Mouse (Mus musculus) midbrain, embryonic 13.5 days (tissue): ENCODE results near the gene Tepsin. TPM values are rescaled to one million over a fixed set of nuclear protein-coding genes. Genes with fewer than 3 reads are reported as not detected.
A peak's percentile ranks its signal among the peaks of the same experiment; 100 is the strongest.

Source experiments
- ATAC-seq: fragments of 200-750 bp; cut with Nextera tagmentation; 2 replicates; pipeline ENCODE4 v1.8.0; 2017; ENCODE audit warnings: mild to moderate bottlenecking, moderate TSS enrichment, moderate library complexity
- H3K27ac ChIP-seq: fragments of 300-500 bp; sonication (generic); 2 replicates; pipeline ENCODE4 v1.5.1; 2015; ENCODE audit warnings: inconsistent platforms, mild to moderate bottlenecking, moderate library complexity
- H3K27me3 ChIP-seq: fragments of 300-500 bp; sonication (generic); 2 replicates; pipeline ENCODE4 v1.6.1; 2015; ENCODE audit warnings: mild to moderate bottlenecking, inconsistent platforms
- H3K36me3 ChIP-seq: fragments of 300-500 bp; sonication (generic); 2 replicates; pipeline ENCODE4 v1.6.1; 2015; ENCODE audit warnings: mild to moderate bottlenecking, inconsistent platforms
- H3K4me1 ChIP-seq: fragments of 300-500 bp; sonication (generic); replicated peaks from 2 replicates; pipeline ENCODE4 v1.6.1; 2015; ENCODE audit warnings: inconsistent platforms
- H3K4me2 ChIP-seq: fragments of 300-500 bp; sonication (generic); replicated peaks from 2 replicates; pipeline ENCODE4 v1.6.1; 2015; ENCODE audit warnings: moderate library complexity, mild to moderate bottlenecking, inconsistent platforms
- H3K4me3 ChIP-seq: fragments of 300-500 bp; sonication (generic); replicated peaks from 2 replicates; pipeline ENCODE4 v1.5.1; 2015; ENCODE audit warnings: mild to moderate bottlenecking, inconsistent platforms
- H3K9ac ChIP-seq: fragments of 300-500 bp; sonication (generic); replicated peaks from 2 replicates; pipeline ENCODE4 v1.6.1; 2015; ENCODE audit warnings: mild to moderate bottlenecking, inconsistent platforms
- H3K9me3 ChIP-seq: fragments of 300-500 bp; sonication (generic); 2 replicates; pipeline ENCODE4 v1.6.1; 2016; ENCODE audit warnings: mild to moderate bottlenecking, inconsistent platforms
- WGBS: fragments of 180-500 bp; shearing (Covaris S2); methylation state at CpG from one replicate; pipeline ENCODE4 v1.1.7; 2015; 5-methylcytosine and 5-hydroxymethylcytosine counted together
- polyA plus RNA-seq: library from polyadenylated mRNA; unstranded; fragments of >200 nt; fragmentation: Nextera tagmentation; extraction: Ambion mirVana; gene quantifications from 2 replicates; pipeline ENCODE4 v1.2.1, GENCODE M21; 2015

Tepsin gene
- polyA plus RNA-seq, result 19.9 and 20.9 TPM in 2 replicates

- WGBS, result under 1% methylated on average over 77 of the region's 77 CpGs
- ATAC-seq, result peak; percentile 97
Observed at GRCm38 (mm10) chr11:120098588-120099511, at the start of gene Tepsin, which contains the start of gene Ndufaf8. Tepsin (minus strand) TSS chr11:120098731. Ndufaf8 (plus strand) TSS chr11:120098928.

GRCm38 (mm10) chr11:120143708-120144497, 45.4 kb upstream of the Tepsin start:
- ATAC-seq, result no peak
- H3K9me3 ChIP-seq, result no peaks in the 10 kb centered on the region
- H3K36me3 ChIP-seq, result peaks cover 12% of the 10 kb centered on the region
- H3K9ac ChIP-seq, result no peak overlapping the region
- H3K27me3 ChIP-seq, result no peaks in the 10 kb centered on the region
- peaks cover 15% of the 10 kb centered on the region for H3K4me1 ChIP-seq
- no peak overlapping the region for H3K4me3 ChIP-seq
- no peak overlapping the region for H3K27ac ChIP-seq
- H3K4me2 ChIP-seq, result no peak overlapping the region
- 87% methylated on average over 13 of the region's 13 CpGs for WGBS

More at GRCm38 (mm10) chr11:120098588-120099511, at the start of gene Tepsin, which contains the start of gene Ndufaf8:
- Histone ChIP-seq H3K4me3 (peak within 1 kb of the TSS; percentile 80), H3K27me3 (no peaks in the 10 kb centered on the region), H3K9me3 (no peaks in the 10 kb centered on the region), H3K4me1 (peaks cover 27% of the 10 kb centered on the region), H3K27ac (peak within 1 kb of the TSS; percentile 94), H3K4me2 (peak within 1 kb of the TSS; percentile 98), H3K9ac (peak within 1 kb of the TSS; percentile 88), H3K36me3 (peaks cover 38% of the 10 kb centered on the region)

- Histone ChIP-seq H3K27me3 (no peaks in the 10 kb centered on the region), H3K4me1 (peaks cover 14% of the 10 kb centered on the region), H3K9me3 (no peaks in the 10 kb centered on the region), H3K36me3 (peaks cover 17% of the 10 kb centered on the region), H3K9ac (no peak overlapping the region), H3K4me2 (no peak overlapping the region), H3K27ac (no peak overlapping the region), H3K4me3 (no peak overlapping the region)
- ATAC-seq, result no peak
- 74% methylated on average over 3 of the region's 3 CpGs for WGBS
Observed at GRCm38 (mm10) chr11:120142601-120143051, 44.1 kb upstream of the Tepsin start.

- ATAC-seq, result no peak
- Histone ChIP-seq H3K27me3 (no peaks in the 10 kb centered on the region), H3K9ac (no peak overlapping the region), H3K9me3 (no peaks in the 10 kb centered on the region), H3K4me1 (peaks cover 22% of the 10 kb centered on the region), H3K4me2 (no peak overlapping the region), H3K4me3 (no peak overlapping the region), H3K27ac (no peak overlapping the region), H3K36me3 (peaks cover 20% of the 10 kb centered on the region)
- 70% methylated on average over 6 of the region's 6 CpGs for WGBS
Observed at GRCm38 (mm10) chr11:120140255-120140654, 41.7 kb upstream of the Tepsin start.

- Histone ChIP-seq H3K27ac (no peak overlapping the region), H3K9ac (no peak overlapping the region), H3K9me3 (no peaks in the 10 kb centered on the region), H3K27me3 (no peaks in the 10 kb centered on the region), H3K4me2 (no peak overlapping the region), H3K4me3 (no peak overlapping the region), H3K4me1 (peaks cover 22% of the 10 kb centered on the region), H3K36me3 (peaks cover 29% of the 10 kb centered on the region)
- 92% methylated on average over 10 of the region's 10 CpGs for WGBS
- no peak for ATAC-seq
Observed at GRCm38 (mm10) chr11:120139309-120139731, 40.8 kb upstream of the Tepsin start.

DNA sequence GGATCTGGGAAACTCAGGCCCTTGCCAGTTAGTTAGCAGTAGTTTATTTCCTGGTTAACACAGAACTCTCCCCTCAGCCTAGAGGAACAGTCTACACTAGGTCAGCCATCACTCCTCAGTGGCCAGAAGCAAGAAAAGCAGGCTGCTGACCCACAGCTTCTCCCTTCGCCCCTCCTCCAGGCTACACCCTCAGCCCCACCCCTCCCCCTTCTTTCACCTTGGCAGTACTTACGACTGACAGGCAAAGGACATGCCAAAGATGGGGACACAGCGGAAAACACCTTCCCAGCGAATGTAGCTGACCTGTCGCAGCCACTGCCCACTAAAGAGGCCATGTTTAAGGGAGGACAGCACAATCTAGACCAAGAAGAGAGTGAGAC, 39.1 kb upstream of the Tepsin start:
- Histone ChIP-seq H3K9me3 (no peaks in the 10 kb centered on the region), H3K4me2 (no peak overlapping the region), H3K27me3 (no peaks in the 10 kb centered on the region), H3K9ac (no peak overlapping the region), H3K36me3 (peaks cover 34% of the 10 kb centered on the region), H3K27ac (no peak overlapping the region), H3K4me1 (peaks cover 14% of the 10 kb centered on the region), H3K4me3 (no peak overlapping the region)
- WGBS, result 55% methylated on average over 5 of the region's 5 CpGs
- ATAC-seq, result no peak

DNA sequence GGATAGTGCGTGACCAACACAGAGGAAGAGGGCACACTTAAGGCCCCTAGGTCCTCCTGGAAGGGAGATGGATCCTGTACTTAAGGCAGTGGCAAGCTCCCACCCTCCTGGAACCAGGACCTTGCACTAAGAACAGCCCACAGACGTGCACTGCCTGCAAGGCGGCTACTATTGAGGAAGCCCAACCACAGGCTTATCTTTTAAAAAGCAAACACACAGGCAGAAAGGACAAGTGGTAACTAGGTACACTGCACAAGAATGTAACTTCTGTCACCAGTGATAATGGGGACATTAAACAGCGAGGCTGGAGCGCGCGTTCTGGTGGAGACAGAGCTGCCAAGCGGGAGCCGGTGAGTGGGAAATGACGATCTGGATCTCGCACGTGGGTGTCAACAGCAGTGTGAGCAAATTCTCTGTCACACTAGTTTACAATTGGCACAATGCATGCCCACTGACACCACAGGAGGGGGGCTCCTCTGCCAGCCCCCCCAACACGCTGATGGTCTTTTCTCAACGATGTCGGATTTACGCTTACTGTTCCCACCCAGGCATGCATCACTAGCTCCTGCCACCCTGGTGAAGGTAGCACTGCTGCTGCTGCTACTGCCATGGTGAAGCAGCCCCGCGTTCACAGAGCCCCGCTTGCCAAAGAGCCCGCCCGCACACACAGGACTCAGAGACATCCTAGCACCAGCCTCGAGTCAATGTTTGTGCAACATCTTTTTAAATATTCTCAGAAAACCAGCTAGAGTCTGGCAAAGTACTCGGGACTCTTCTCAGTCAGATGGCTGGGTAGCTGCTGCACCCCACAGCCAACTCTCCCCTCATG, 38.5 kb upstream of the Tepsin start:
- Histone ChIP-seq H3K27me3 (no peaks in the 10 kb centered on the region), H3K36me3 (peaks cover 40% of the 10 kb centered on the region), H3K4me2 (no peak overlapping the region), H3K9me3 (no peaks in the 10 kb centered on the region), H3K27ac (no peak overlapping the region), H3K9ac (no peak overlapping the region), H3K4me3 (no peak overlapping the region), H3K4me1 (peaks cover 8% of the 10 kb centered on the region)
- ATAC-seq, result no peak
- WGBS, result 63% methylated on average over 23 of the region's 23 CpGs

DNA sequence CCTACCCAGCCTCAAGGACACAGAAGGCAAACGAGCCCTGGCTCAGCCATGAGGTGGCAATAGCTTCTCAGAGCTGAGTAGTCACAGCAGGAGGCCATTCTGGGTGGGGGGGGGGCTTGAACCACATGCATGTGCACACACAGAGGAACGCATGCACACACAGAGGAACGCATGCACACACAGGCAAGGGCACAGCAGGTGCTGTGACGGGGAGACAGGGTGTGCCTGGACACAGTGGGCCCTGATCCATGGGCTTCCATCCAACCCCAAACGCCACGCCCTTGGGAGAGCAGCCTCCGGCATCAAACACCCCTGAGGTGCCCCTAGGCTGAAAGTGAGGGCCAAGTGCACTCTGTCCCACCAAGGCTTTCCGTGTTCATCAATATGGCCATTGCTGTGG, 37.7 kb upstream of the Tepsin start:
- no peaks in the 10 kb centered on the region for H3K27me3 ChIP-seq
- H3K4me1 ChIP-seq, result peaks cover 8% of the 10 kb centered on the region
- no peak overlapping the region for H3K4me3 ChIP-seq
- no peak for ATAC-seq
- no peaks in the 10 kb centered on the region for H3K9me3 ChIP-seq
- H3K9ac ChIP-seq, result no peak overlapping the region
- peaks cover 48% of the 10 kb centered on the region for H3K36me3 ChIP-seq
- no peak overlapping the region for H3K4me2 ChIP-seq
- no peak overlapping the region for H3K27ac ChIP-seq
- 95% methylated on average over 8 of the region's 8 CpGs for WGBS

- H3K9me3 ChIP-seq, result no peaks in the 10 kb centered on the region
- peaks cover 55% of the 10 kb centered on the region for H3K36me3 ChIP-seq
Observed at GRCm38 (mm10) chr11:120134847-120135530, 36.5 kb upstream of the Tepsin start.

GRCm38 (mm10) chr11:120134148-120134547, 35.6 kb upstream of the Tepsin start:
- no peak overlapping the region for H3K27ac ChIP-seq
- H3K4me1 ChIP-seq, result peaks cover 8% of the 10 kb centered on the region
- H3K9ac ChIP-seq, result no peak overlapping the region
- H3K4me3 ChIP-seq, result no peak overlapping the region
- H3K9me3 ChIP-seq, result no peaks in the 10 kb centered on the region
- H3K4me2 ChIP-seq, result no peak overlapping the region
- no peak for ATAC-seq
- 98% methylated on average over 5 of the region's 5 CpGs for WGBS
- H3K27me3 ChIP-seq, result no peaks in the 10 kb centered on the region
- H3K36me3 ChIP-seq, result peaks cover 59% of the 10 kb centered on the region

More at GRCm38 (mm10) chr11:120134847-120135530, 36.5 kb upstream of the Tepsin start:
- no peak overlapping the region for H3K4me3 ChIP-seq
- 95% methylated on average over 9 of the region's 9 CpGs for WGBS
- no peaks in the 10 kb centered on the region for H3K27me3 ChIP-seq
- ATAC-seq, result no peak
- no peak overlapping the region for H3K9ac ChIP-seq
- H3K4me1 ChIP-seq, result peaks cover 8% of the 10 kb centered on the region
- H3K4me2 ChIP-seq, result no peak overlapping the region
- H3K27ac ChIP-seq, result no peak overlapping the region

GRCm38 (mm10) chr11:120129281-120129680, 30.8 kb upstream of the Tepsin start:
- Histone ChIP-seq H3K4me1 (no peaks in the 10 kb centered on the region), H3K27ac (no peak overlapping the region), H3K4me3 (no peak overlapping the region), H3K4me2 (no peak overlapping the region), H3K9me3 (no peaks in the 10 kb centered on the region), H3K9ac (no peak overlapping the region), H3K27me3 (no peaks in the 10 kb centered on the region), H3K36me3 (peaks cover 71% of the 10 kb centered on the region)
- no peak for ATAC-seq
- 60% methylated on average over 7 of the region's 7 CpGs for WGBS
